Mouse (Mus musculus): ENCODE measurements around the gene Casp8.
"Not testable (repeated sequence)": the region's sequence is repeated elsewhere in the genome, so short reads cannot be mapped to it uniquely, and the experiment has no call there.

Gene Casp8

DNA sequence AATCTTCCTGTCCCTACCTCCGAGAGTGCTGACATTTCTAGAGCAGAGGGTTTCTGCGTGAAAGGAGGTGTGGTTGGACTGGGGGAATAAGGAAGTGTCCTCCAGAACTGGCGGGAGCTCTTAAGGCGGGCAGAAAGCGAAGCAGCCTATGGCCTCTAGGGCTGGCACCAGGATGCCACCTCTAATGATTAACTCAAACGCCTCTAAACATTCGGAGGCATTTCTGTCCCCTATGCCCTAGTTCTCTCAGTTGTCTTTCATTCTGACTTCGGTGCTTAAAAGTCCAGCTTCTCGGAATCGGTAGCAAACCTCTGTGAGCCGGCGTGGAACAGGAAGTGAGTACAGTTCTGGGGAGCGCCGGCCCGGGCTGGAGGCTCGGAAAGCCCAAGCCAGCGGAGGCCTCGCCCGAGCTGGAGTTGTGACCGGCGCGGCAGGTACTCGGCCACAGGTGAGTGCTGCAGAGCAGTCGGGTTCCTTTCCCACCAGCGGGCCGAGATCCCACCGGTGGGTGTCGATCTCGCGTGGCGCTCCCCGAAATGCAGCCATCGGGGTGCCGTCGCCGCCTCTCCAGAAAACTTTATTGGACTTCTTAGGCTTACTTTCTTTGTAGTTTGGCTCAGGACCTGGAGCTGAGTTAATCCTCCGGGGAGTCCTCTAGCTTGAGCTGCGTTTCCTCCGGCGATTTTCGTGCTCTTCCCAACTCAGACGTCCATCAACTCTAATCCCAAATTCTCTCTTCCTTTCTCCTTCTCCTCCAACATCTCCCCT lies at the start of gene Casp8:
Gene Casp8, plus strand, starts transcription at position 84 of the 768 bp plus-strand sequence.
- peak; percentile 53 to 58 for DNase-seq (ENCODE audit: low spot score in 2 of 2)

DNA sequence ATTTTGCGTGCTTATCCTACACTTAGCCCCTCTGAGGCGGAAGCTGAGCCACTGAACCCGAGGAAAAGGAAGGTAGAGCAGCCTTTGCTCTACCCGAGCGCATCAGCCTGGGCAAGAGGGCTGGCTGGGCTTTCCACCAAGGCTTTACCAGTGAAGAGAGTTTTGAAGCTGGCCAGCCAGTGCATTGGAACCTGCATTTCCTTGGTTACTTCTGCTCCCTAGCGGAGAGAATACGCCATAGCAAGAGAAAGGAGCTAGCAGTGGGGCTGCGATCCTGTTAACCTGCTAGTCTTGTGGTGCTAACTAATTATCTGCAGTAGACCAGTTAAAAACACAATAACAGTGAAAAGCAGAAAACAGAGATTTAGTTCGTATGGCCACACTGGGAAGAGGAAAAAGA lies 48.3 kb upstream of the Casp8 start:
- no peak for DNase-seq (ENCODE audit: low spot score in 2 of 2)

DNA sequence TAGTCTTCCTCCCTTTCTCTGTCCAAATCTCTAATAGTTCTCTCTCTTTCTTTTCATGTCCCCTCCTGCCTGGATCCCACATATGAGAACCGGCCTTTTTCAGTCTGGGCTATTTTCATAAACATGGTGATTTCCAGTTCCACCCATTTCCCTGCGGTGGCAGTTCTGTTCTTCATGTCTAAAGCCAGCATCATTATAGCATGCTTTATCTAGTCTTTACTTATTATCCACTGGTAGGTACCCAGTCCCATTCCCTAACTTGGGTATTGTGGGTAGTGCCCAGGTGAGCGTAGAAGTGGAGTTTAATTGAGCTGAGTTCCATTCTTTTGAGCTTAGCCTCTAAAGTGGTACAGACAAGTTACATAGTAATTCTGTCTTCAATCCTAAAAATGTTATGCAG lies 35.7 kb upstream of the Casp8 start:
- no peak for DNase-seq (ENCODE audit: low spot score in 2 of 2)

DNA sequence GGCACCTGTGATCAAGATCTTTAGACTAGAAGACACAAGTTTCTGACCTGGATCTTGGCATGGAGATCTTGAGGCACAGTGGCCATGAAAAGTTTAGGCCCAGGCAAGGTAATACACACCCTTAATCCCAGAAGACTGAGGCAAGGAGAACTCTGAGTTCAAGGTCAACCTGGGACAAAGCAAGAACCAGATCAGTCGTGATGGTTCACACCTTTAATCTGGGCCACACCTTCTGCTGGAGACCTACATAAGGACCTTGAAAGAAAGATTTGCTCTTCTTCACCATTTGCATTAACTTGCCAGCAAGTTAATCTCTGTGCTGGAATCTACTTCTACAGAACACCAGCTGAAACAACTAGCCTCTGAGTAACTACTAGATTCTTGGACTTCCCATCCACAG lies 34.6 kb upstream of the Casp8 start:
- no peak for DNase-seq (ENCODE audit: low spot score in 2 of 2)

DNA sequence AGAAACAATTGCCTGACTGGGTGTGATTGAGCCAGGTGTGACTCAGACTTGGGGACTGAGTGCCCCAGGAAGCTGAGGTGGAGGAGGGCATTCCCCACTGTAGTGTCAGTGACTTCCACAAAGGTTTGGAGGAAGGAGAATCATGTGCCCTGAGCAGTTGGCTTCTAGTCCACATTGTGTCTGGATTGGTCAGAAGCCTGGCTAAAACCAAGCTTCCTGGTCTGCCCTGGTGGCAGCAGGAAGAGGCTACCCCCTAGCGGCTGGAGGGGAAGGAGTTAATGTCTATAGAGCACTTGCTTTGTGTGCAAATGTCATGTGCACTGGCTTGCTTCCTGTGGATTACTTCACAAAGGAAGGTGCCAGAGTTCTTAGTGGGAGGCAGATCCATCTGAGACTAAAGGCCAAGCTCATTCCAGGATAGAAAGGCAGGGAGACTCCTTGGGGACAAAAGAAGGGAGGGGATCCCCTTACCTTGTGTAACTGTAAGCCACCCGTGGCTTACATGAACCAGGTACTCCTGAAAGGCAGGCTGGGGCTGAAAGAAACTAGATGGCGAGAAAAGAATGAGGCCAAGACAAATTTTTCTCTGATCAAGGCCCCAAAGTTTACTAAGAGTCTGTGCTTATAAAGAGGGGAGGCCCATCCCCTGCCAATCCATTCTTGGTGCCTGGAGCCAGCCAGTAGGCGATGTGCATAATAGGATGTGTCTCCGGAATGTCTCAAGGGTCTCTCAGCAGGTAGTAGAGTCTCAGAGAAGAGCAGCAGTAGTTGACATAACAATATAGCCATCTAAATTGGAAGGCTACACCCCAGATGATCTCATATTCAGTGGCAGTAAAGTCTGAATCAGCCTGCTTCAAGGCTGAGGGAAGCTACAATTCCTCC lies 33.5 kb upstream of the Casp8 start:
- not testable (repeated sequence) for DNase-seq (ENCODE audit: low spot score in 2 of 2)

DNA sequence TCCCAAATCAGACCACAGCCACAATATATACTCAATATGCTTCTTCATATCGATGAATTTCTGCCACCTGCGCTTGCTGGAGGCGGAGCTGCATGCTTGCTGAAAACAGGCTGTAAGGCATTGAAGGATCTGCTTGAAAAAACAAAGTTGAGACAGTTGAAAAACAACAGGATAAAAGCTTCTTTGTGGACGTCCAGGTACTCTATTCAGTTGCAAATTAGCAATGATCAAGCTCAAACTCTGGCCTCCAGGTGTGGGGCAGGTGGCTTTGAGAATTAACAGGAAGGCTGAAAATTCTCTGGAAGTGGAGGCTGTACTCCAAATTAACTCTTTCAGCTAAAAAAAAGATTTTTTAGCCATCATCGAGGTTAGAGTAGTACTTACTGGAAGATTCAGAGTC lies 32.6 kb upstream of the Casp8 start:
- no peak for DNase-seq (ENCODE audit: low spot score in 2 of 2)

DNA sequence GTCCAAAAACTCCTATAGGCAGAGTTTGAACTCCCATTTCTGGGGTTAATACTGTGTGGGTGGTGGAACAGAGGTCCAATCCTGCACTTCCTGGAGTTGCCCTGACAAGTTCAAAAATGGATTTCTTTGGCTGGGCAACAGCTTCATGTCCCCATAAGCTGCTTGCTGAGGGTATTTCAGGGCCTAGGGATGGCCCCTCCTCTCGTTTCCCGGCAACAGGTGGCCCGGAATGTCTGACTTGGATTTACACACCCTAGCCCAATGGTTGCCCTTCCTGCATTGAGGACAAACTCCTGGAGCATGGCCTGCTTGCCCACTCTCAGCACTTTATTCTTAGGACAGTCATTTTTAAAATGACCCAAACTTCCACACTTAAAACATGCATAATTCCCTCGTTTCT lies 28.7 kb upstream of the Casp8 start:
- DNase-seq (ENCODE audit: low spot score in 2 of 2) = not testable (repeated sequence)

DNA sequence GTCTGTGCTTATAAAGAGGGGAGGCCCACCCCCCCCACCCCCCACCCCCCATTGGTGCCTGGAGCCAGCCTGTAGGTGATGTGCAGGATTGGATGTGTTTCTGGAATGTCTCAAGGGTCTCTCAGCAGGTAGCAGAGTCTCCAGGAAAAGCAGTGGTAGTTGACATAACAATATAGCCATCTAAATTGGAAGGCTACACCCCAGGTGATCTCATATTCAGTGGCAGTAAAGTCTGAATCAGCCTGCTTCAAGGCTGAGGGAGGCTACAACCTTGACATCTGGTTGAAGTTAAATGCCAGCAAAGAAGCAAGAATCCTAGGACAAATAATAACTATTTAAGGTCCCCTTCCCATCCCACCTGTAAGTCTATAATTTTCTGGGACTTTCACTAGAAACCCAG lies 26.0 kb upstream of the Casp8 start:
- no peak for DNase-seq (ENCODE audit: low spot score in 2 of 2)

DNA sequence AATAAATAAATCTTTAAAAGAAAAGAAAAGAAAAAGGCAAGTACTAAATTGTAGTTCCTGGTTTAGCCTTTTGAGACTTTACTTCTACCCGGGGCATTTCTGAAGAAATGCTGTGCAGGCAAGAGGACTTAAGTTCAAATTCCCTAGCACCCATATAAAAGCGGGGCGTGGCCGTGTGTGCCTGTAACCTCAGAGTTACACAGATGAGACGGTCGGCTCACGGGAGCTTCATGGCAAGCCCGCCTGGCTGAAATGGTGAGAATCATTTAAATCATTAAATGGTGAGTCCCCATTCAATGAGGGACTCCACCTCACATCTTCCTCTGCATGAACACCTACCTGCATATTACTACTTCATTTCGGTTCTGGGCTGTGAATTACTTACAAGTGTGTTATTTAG lies 25.5 kb upstream of the Casp8 start:
- DNase-seq (ENCODE audit: low spot score in 2 of 2) = no peak

DNA sequence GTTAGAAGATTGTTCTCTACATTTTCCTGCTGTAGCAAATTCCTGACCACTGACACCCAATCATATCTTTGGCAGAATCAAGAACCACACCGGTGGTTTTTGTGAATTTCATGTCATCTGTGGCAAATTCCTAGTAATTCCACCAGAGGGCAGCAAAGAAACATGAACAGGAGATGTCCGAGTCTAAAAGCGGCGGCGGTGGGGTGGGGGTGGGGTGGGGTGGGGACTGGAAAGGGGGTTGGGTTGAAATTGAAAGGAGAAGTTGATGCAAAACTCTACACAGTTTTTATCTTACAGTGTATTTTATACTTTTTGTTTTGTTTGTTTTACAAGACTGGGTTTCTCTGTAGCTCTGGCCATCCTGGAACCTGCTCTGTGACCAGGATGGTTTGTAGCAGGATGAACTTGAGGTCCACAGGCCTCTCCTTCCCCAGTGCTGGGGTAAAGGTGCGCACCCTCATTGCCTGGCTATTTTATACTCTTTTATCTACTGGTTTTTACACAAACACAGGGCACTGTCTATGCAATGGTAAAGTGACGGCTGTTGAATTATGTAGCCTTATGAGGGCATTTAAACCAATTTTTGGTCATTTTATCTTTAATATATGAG lies 25.0 kb upstream of the Casp8 start:
- DNase-seq (ENCODE audit: low spot score in 2 of 2) = no peak

DNA sequence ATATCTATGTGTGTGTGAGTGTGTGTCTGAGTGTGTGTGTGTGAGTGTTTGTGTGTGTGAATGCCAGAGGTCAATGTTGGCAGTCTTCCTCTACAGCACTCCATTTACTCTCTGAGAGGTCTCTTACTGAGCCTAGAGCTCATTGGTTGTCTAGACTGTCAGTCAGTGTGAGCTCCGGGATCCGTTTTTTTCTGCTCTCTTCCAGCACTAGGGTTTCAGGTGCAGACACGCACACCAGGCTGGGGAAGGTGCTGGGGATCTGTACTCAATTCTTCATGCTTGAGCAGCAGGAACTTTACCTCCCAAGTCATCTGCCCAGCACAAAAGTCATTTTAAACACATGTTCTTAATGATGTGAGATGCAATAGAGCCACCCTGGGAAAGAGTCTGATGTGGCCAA lies 23.1 kb upstream of the Casp8 start:
- no peak for DNase-seq (ENCODE audit: low spot score in 2 of 2)

DNA sequence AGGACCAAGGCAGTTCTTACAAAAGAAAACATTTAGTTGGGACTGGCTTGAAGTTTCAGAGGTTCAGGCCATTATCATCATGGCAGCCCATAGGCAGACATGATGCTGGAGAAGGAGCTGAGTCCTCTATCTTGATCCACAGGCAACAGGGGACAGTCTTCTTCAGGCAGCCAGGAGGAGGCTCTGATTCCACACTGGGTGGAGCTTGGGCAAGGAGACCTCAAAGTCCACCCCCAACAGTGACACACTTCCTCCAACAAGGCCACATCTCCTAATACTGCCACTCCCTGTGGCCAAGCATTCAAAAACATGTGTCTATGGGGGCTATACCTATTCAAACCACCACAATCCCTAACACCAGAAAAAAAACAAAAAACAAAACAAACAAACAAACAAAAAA lies 21.9 kb upstream of the Casp8 start:
- DNase-seq (ENCODE audit: low spot score in 2 of 2) = no peak

DNA sequence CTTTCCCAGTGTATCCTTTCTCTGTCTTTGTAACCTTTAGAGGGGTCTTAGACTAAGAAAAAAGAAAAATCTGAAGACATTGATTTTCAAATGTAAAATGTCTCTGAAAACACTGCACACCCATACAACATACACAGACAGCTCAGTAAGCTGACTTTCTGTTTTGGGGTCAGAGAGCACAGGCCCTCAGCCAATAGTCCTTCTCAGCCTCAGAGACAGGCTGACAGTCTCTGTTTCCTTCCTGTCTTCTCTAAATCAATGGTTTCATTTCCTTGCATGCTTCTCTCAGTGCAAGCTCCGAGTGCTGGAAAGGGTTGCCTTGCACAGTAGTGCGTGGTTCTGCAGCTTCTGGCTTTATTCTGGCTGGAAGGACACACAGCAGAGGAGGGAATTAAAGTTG lies 21.3 kb upstream of the Casp8 start:
- DNase-seq (ENCODE audit: low spot score in 2 of 2) = no peak

DNA sequence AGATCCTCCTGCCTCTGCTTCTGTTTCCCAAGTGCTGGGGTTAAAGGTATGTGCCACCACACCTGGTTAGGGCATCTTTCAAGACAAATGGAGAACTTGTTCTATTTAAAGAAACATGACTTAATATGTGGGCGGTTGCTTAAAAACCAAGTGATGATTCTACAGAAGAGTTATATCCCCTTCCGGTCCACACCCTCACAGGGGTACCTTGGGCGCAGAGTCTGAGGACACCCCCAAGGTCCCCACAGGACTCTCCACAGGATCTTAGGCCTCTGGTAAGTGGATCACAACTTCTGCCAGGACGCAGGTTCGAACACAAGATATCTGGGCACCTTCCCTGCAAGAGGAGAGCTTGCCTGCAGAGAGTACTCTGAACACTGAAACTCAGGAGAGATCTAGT lies 19.8 kb upstream of the Casp8 start:
- DNase-seq (ENCODE audit: low spot score in 2 of 2) = no peak

DNA sequence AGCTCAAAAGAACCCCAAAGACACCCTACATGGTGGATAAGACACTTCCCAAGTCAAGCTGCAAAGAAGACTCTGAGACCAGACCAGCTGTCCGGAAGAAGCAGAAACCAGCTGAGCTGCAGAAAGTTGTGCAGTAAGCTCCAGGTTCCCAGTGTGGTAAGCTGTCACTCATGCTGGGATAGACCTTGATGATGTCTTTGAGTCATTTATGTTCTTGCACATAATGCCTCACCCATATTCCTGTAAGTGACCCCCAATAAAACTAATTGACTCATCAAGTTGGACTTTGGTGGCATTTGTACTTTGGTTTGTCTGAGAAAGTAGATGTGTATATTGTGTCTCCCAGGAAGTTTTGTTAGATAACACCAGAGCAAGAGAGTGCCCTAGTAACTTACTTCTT lies 17.6 kb upstream of the Casp8 start:
- DNase-seq (ENCODE audit: low spot score in 2 of 2) = no peak

DNA sequence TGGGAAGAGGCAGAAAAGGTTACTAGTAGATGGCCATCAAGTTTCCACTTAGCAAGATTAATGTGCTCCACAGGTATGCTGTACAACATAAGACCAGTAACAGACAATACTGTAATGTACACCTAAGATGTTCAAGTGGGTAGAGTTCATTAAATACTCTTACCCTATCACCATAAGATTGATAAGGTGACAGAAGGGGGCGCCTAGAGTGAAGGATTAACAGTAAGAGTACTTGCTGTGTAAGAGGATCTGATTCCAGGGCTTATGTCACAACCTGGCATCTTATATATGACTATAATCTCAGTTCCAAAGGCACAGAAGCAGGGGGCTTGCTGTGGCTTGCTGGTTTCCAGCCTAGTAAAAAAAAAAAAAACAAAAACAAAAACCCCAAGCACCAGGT lies 16.9 kb upstream of the Casp8 start:
- DNase-seq (ENCODE audit: low spot score in 2 of 2) = no peak

DNA sequence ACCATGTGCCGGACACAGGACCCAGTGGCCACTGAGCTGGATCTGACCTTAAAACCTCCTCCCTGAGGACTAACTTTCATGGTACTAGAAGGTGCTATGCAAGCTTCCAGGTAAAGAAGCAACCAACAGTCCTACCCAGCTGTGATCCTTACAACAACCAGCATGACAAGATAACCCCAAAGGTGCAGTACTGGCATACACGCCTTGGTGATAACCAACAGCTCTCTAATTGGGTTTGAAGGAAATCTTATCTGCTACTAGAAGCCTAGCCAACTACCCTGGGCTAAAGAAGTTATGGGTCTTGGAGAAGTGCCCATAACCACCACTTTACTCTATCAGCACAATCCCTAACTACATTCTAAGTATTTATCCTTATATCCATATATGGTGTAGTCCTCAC lies 8.9 kb upstream of the Casp8 start:
- no peak for DNase-seq (ENCODE audit: low spot score in 2 of 2)

DNA sequence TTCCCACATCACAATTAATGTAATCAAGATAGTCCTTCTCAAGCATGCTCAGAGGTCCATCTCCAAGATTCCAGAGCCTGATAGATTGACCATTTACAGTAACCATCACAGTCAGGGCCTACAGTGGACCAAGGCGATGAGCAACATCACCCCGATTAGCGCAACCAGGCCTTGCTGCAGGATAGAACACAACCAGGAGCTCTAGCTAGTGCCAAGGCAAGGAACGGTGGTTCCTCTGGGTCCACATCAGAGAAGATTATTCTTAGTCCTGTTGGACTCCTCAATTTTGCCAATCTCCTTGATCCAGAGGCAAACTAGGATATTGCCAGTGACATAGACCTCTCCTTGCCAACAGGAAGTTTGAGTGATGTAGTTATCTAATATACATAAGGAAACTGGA lies 6.8 kb upstream of the Casp8 start:
- no peak for DNase-seq (ENCODE audit: low spot score in 2 of 2)

DNA sequence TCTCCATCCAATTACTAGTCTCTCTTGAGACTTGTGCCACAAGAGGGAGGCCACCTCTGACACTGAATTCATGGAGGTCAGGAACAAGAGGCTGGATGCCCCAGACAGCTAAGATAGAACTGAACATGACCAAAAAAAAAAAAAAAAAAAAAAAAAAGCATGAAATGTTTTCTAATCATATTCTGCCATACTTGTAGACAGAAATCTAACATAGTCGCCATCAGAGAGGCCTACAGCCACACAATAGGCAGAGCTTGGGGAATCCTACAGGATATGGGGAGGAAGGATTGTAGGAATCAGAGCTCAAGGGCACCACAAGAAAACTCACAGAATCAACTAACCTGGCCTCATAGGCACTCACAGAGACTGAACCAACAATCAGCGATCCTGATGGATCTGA lies 469 bp upstream of the Casp8 start:
- no peak for DNase-seq (ENCODE audit: low spot score in 2 of 2)

DNA sequence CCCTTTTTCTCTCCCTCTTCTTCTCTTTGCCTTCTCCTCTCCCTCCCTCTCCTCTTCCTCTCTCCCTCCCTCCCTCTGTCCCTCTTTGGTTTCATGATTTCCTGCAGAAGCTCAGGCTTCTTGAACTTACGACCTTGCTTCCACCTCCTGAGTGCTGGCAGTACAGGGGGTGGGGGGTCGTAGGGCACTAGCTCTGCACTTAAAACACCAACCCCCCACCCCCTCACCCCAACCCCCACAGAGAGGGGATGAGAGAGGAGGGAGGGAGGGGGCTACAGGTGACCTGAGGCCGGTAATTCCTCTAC lies 837 bp downstream of the Casp8 start:
- DNase-seq (ENCODE audit: low spot score in 2 of 2) = no peak

DNA sequence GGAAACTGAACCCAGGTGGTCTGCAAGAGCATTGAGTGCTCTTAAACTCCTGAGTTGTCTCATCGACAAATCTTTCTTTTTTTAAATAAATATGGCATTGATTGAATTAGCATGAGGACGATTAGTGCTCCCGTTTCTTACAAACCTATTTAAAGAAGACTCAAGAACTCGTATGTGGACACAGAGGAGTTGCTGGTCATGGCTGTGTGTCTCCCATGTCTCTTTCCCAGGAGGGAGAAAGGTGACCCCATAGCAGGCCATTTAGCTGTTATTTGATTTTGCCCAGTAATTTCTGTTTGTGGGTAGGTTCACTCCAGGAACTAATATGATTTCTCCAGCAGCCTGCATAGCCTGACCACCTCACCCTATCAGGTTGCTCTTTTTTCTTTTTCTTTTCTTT lies 1.7 kb downstream of the Casp8 start:
- no peak for DNase-seq (ENCODE audit: low spot score in 2 of 2)

DNA sequence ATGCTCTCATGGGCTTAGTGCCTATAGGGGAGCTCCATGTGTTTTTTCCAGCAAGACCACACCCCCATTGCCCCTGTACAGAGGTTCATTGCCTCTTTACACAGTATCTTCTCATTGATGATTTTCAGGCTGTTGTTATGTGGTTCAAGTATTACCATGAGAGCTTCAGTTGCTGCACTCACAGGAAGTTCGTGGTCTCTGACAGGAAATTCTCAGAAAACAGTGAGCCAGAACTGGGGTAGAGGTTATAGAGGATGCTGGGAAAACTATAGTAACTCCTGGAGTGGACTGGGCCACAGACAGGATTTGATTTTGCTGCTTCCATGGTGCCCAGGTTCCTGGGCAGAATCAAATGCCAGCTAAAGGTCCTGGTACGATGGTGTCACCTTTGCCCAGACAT lies 2.2 kb downstream of the Casp8 start:
- no peak for DNase-seq (ENCODE audit: low spot score in 2 of 2)

DNA sequence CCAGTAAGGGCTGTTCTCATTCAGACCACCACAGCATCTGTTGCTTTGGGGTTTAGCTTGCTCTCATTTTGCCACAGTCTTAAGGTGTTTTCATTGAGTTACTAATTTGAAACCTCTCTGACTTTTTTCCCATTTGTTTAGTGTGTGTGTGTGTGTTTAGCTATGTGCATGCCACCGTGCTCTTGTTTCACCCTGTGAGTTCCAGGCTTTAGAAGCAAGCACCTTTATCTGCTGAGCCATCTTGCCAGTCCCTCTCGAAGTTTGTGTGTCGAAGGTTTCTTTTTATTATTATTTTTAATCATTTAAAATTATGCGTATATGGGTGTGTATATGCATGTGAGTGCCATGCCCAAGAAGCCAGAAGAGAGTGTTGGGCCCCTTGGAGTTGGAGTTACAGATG lies 3.7 kb downstream of the Casp8 start:
- no peak for DNase-seq (ENCODE audit: low spot score in 2 of 2)
